In genomic region chr2:90677007-90677406, GRCm38 (mm10) we compare ENCODE assay signal across 7 mouse cellular contexts. TPM values are rescaled to one million over a fixed set of nuclear protein-coding genes. Genes with fewer than 3 reads are reported as not detected.
A peak's percentile ranks its signal among the peaks of the same experiment; 100 is the strongest.
DNase-seq lines count a peak whose midpoint lies in the region; ATAC-seq and TF ChIP-seq lines count a peak whose summit lies in the region.

Nup160 (plus strand) TSS chr2:90677215.

- no peaks in the 10 kb centered on the region for H3K27me3 ChIP-seq in embryonic facial prominence, embryonic 10.5 days (replicated peaks; ENCODE audit: low read depth, poor library complexity, severe bottlenecking)
- H3K27me3 ChIP-seq in heart, embryonic 16.5 days (ENCODE audit: control insufficient read depth, insufficient read depth, low read length): no peaks in the 10 kb centered on the region
- H3K27me3 ChIP-seq in limb, embryonic 14.5 days (ENCODE audit: control insufficient read depth, insufficient read depth, low read length): no peaks in the 10 kb centered on the region
- no peaks in the 10 kb centered on the region for H3K27me3 ChIP-seq in stomach, embryonic 16.5 days (ENCODE audit: control insufficient read depth, insufficient read depth, low read length)

- 75% methylated on average over 8 of the region's 8 CpGs for WGBS in embryonic facial prominence, embryonic 10.5 days
- 81% methylated on average over 8 of the region's 8 CpGs for WGBS in heart, embryonic 16.5 days
- WGBS in limb, embryonic 14.5 days: 69% methylated on average over 8 of the region's 8 CpGs
- WGBS in stomach, embryonic 16.5 days: 74% methylated on average over 8 of the region's 8 CpGs

- H3K4me3 ChIP-seq in embryonic facial prominence, embryonic 10.5 days: peak within 1 kb of the TSS; percentile 96; the same call in 1 of the 2 replicates
- H3K4me3 ChIP-seq in heart, embryonic 16.5 days (ENCODE audit: low read length): no peak within 1 kb of the TSS
- H3K4me3 ChIP-seq in limb, embryonic 14.5 days (replicated peaks; ENCODE audit: low read length): no peak within 1 kb of the TSS
- H3K4me3 ChIP-seq in stomach, embryonic 16.5 days (replicated peaks; ENCODE audit: low read length): no peak within 1 kb of the TSS

- H3K36me3 ChIP-seq in embryonic facial prominence, embryonic 10.5 days (replicated peaks): peaks cover 15% of the 10 kb centered on the region
- H3K36me3 ChIP-seq in heart, embryonic 16.5 days (ENCODE audit: control insufficient read depth, insufficient read depth): no peaks in the 10 kb centered on the region; the same call in 1 of the 2 replicates
- H3K36me3 ChIP-seq in limb, embryonic 14.5 days (ENCODE audit: control insufficient read depth, insufficient read depth, low read length): 0 out of 2 replicates have a peak, but pooled peaks cover 3% of the 10 kb centered on the region
- H3K36me3 ChIP-seq in stomach, embryonic 16.5 days (ENCODE audit: control insufficient read depth, insufficient read depth, low read length): no peaks in the 10 kb centered on the region

- peaks cover 15% of the 10 kb centered on the region for H3K4me1 ChIP-seq in embryonic facial prominence, embryonic 10.5 days
- H3K4me1 ChIP-seq in heart, embryonic 16.5 days (ENCODE audit: control insufficient read depth, insufficient read depth, low read length): peaks cover 16% of the 10 kb centered on the region
- H3K4me1 ChIP-seq in limb, embryonic 14.5 days (ENCODE audit: control insufficient read depth, insufficient read depth, low read length): peaks cover 6% of the 10 kb centered on the region; the same call in 1 of the 2 replicates
- H3K4me1 ChIP-seq in stomach, embryonic 16.5 days (ENCODE audit: control insufficient read depth, insufficient read depth, low read length): peaks cover 12% of the 10 kb centered on the region; the same call in 1 of the 2 replicates

- no peak for TF ChIP-seq POLR2A in limb, embryonic 14.5 days (IDR thresholded peaks at IDR 0.05; ENCODE audit: borderline replicate concordance, extremely low read depth, insufficient read depth, insufficient read length)

- no peak within 1 kb of the TSS for H3K4me2 ChIP-seq in heart, embryonic 16.5 days (ENCODE audit: low read depth, low read length)
- H3K4me2 ChIP-seq in limb, embryonic 14.5 days (replicated peaks; ENCODE audit: low read depth, low read length, severe bottlenecking): no peak within 1 kb of the TSS
- H3K4me2 ChIP-seq in stomach, embryonic 16.5 days (ENCODE audit: low read depth, low read length): no peak within 1 kb of the TSS

- no peak within 1 kb of the TSS for H3K27ac ChIP-seq in embryonic facial prominence, embryonic 10.5 days (replicated peaks)
- H3K27ac ChIP-seq in heart, embryonic 16.5 days (ENCODE audit: low read length): no peak within 1 kb of the TSS
- H3K27ac ChIP-seq in limb, embryonic 14.5 days (replicated peaks; ENCODE audit: low read depth, low read length): no peak within 1 kb of the TSS
- no peak within 1 kb of the TSS for H3K27ac ChIP-seq in stomach, embryonic 16.5 days (ENCODE audit: low read length)

- H3K9ac ChIP-seq in heart, embryonic 16.5 days (ENCODE audit: low read length): no peak within 1 kb of the TSS
- H3K9ac ChIP-seq in limb, embryonic 14.5 days (ENCODE audit: low read depth, low read length, severe bottlenecking): no peak within 1 kb of the TSS
- no peak within 1 kb of the TSS for H3K9ac ChIP-seq in stomach, embryonic 16.5 days (ENCODE audit: low read length)

- H3K9me3 ChIP-seq in embryonic facial prominence, embryonic 10.5 days: no peaks in the 10 kb centered on the region
- no peaks in the 10 kb centered on the region for H3K9me3 ChIP-seq in heart, embryonic 16.5 days (replicated peaks; ENCODE audit: control insufficient read depth, low read length)
- no peaks in the 10 kb centered on the region for H3K9me3 ChIP-seq in limb, embryonic 14.5 days (ENCODE audit: control insufficient read depth, low read length)
- H3K9me3 ChIP-seq in stomach, embryonic 16.5 days (replicated peaks; ENCODE audit: control insufficient read depth, low read length): no peaks in the 10 kb centered on the region

- no peak for ATAC-seq in heart, embryonic 16.5 days (replicated peaks; ENCODE audit: extremely low read depth, insufficient read depth, low FRiP score)
- ATAC-seq in limb, embryonic 14.5 days (ENCODE audit: low FRiP score, low read depth): no peak
- ATAC-seq in stomach, embryonic 16.5 days (ENCODE audit: insufficient read depth, low FRiP score): no peak

- peak; percentile 50 to 52 for DNase-seq in spleen, postnatal 36 days (ENCODE audit: low spot score in 2 of 2)
- no peak for DNase-seq in spleen, adult 12 weeks (ENCODE audit: low spot score)
- DNase-seq in embryonic facial prominence, embryonic 10.5 days (ENCODE audit: low spot score): no peak
- no peak for DNase-seq in limb, embryonic 14.5 days (ENCODE audit: low spot score)
- DNase-seq in ovary, adult 18-20 months (ENCODE audit: low spot score): no peak

RNA-seq across cellular contexts. Expression of gene Nup160, which starts in this region (rescaled TPM):
- 71.3 and 73.0 TPM in 2 replicates for polyA plus RNA-seq in embryonic facial prominence, embryonic 10.5 days (2016; fragmentation: Nextera tagmentation; extraction: Ambion mirVana)
- 22.3 and 26.3 TPM in 2 replicates for polyA plus RNA-seq in heart, embryonic 16.5 days (2015; fragmentation: Nextera tagmentation; extraction: Ambion mirVana)
- 27.6 and 29.9 TPM in 2 replicates for polyA plus RNA-seq in limb, embryonic 14.5 days (2012; rRNA removed)
- polyA plus RNA-seq in limb, embryonic 14.5 days (2014; fragmentation: Nextera tagmentation; extraction: Ambion mirVana): 42.0 and 43.0 TPM in 2 replicates
- 41.0 and 43.4 TPM in 2 replicates for polyA plus RNA-seq in stomach, embryonic 16.5 days (2015; fragmentation: Nextera tagmentation; extraction: Ambion mirVana)

Comparison
In these comparisons a context has a peak if more than half of its experiments do, and no peak if none do; other contexts are left out.
1. DNase-seq: peak in spleen, postnatal 36 days (2 of 2); none in spleen, adult 12 weeks (single experiment), embryonic facial prominence, embryonic 10.5 days (single experiment), limb, embryonic 14.5 days (single experiment) and ovary, adult 18-20 months (single experiment).